In genomic region chr2:15165830-15166229, GRCm38 (mm10) we compare ENCODE assay signal across 14 mouse cellular contexts.
"Had no signal": no experiment of that assay in that cellular context is flagged by ENCODE, and none has a peak within 500 bp of the region (broad histone marks: within the 10 kb centered on the region; RNA-seq: fewer than 3 reads in every experiment).

No protein-coding gene starts in this region.

- H3K9me3 ChIP-seq: limb, embryonic 12.5 days; neural tube, embryonic 15.5 days had no signal

- ATAC-seq: inflammation-experienced regulatory T-cells, adult 6 months; lung, postnatal 0 days had no signal

- DNase-seq: kidney, adult 8-10 months; kidney, postnatal 25 days; lung, adult 2 months; lung, postnatal 36 days; midbrain, embryonic 14.5 days; retina, postnatal 1 day; right cerebral cortex, postnatal 25 days; thymus, adult 2 months; thymus, postnatal 25 days had no signal

- H3K36me3 ChIP-seq: limb, embryonic 12.5 days; neural tube, embryonic 15.5 days had no signal

- H3K9ac ChIP-seq: limb, embryonic 12.5 days; neural tube, embryonic 15.5 days had no signal

- H3K4me2 ChIP-seq: limb, embryonic 12.5 days; neural tube, embryonic 15.5 days had no signal

- H3K4me3 ChIP-seq: limb, embryonic 12.5 days; myocyte; neural tube, embryonic 15.5 days had no signal

- H3K27ac ChIP-seq: limb, embryonic 12.5 days; neural tube, embryonic 15.5 days had no signal

- H3K27me3 ChIP-seq: limb, embryonic 12.5 days; neural tube, embryonic 15.5 days had no signal

- H3K4me1 ChIP-seq: limb, embryonic 12.5 days; neural tube, embryonic 15.5 days had no signal
